Mouse (Mus musculus): ENCODE data around the gene Celf1.

- TF ChIP-seq POLR2A (IDR thresholded peaks at IDR 0.05; ENCODE audit: control insufficient read depth, low read depth, low read length) (no peak), CTCF (IDR thresholded peaks at IDR 0.05; ENCODE audit: control insufficient read depth, insufficient read depth, insufficient replicate concordance, low read depth, low read length) (no peak)
Observed at GRCm38 (mm10) chr2:91041786-91042185, 101.6 kb downstream of the Celf1 start.

Measured in testis, adult 2 months (tissue).